Mouse (Mus musculus): Measurements from ENCODE around the gene 4931414P19Rik.

The 4931414P19Rik gene

DNA sequence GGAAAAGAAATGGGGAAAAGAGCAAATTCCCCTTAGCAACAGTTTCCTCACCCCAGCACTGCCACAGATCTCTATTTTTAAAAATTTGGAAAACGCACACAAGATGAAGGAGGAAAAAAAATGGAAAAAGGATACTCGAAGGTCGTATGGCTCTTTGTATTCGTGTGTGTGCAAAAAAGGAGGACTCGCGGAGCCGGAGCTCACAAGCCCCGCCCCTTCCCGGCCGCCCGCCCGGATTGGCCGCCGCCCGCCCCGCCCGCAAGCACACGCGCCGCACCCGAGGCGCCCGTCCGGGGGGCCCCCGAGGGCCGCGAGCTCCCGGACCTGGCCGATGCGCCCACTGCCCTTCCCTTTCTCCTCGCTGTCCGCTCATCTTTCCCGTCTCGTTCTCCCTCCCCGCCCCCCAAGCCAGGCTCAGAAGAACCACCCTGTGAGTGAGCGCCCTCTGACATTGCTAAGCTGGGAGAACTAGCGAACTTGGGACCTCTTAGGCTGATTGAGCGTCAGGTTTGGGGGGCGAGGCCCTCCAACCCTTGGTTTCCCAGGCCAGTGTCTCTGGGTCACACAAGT, at the start of gene 4931414P19Rik:
TSS of gene 4931414P19Rik (minus strand) at position 242 of the 570 bp plus-strand sequence.
- peak; percentile 91 to 95 for DNase-seq

DNA sequence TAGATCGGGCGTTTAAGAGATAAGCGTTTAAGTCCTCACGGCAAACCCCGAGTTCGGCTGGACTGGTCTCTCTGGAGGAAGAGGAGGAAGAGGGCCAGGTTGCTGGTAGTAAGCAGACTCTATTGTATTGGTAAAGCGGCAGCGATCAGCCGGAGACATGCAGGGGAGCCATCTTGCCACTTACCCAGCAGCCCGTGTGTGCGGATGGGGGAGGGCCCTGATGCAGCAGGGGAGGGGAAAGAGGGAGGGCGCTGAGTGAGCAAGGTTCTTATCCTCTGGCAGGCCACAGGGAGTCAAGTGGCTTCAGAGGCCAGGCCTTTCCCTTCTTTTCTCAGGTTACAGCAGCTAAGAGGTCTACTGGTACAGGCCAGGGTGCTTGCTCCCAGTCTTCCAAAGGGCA, 47.7 kb upstream of the 4931414P19Rik start:
- DNase-seq: peak; percentile 86 to 92

DNA sequence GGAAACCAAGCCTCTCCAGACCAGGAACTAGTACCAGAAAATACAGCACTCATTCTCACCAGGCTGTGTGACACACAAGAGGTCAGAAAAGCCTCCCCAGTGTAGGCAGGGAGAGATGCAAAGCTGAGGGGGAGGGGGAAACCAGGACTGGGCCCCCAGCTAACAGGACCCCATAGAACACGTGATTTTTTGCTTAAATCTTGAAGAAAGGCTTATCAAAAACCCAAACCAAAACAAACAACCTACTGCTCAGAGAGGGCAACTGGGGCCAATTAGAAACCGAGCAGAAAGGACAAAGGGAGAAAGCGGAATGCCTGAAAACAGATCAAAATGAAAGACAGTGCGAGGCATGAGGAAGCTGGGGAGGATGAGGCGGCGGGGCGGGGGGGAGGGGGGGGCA, 47.0 kb upstream of the 4931414P19Rik start:
- DNase-seq: no peak

DNA sequence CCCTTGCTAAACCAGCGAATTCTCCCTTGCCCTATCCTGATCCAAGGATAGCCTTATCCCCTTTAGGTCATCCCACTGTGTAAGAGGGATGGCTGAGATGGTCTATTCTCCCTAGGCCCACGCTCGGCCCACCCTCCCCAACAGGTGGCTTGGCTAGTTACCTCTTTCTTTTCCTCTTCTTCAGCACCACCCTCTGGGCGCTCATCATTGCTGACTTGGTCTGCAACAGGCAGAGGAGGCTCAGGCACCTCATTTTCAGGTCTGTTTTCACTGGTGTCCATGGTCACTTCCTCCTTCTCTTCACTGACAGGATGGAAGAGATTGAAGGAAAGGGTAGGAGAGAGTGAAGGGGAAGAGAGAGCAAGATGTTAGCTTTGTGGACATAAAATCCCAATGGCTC, 45.8 kb upstream of the 4931414P19Rik start:
- no peak for DNase-seq

DNA sequence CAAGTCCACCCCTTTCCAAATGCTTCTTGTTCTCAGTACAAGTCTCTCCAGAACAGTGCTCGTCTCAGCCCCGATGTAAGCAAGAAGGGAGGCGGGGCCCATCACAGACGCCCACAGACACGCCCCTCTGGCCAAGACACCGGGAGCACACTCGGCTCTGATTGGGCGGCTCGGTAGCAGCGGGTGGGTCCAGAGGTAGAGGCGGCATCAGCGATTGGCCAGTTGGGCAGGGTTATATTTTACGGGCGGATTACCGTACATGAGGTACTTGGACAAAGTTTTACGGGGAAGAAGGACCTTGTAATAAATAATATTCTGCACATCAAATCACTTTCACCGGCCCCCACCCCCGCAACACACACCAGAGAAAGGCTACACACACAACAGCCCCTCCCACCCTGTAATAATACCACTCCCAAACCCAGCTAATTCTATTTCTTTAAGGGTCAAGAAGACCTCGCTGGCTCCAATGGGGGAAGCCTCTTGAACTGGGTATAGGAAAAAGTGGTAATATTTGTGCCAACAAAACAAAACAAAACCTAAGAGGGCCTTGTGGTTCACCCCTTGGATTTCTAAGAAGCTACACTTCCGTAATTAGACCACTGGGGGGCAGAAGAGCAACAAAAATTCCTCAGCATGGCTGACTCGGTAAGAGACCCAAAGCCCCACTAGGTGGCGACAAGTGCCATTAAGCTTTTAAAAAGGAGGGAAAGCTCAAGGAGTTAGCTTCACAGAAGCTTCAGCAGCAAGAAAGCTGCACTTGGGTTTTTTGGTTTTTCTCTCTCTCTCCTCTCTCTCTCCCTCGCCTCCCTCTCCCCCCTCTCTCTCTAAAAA, 45.0 kb upstream of the 4931414P19Rik start:
- DNase-seq: peak; percentile 91 to 93

DNA sequence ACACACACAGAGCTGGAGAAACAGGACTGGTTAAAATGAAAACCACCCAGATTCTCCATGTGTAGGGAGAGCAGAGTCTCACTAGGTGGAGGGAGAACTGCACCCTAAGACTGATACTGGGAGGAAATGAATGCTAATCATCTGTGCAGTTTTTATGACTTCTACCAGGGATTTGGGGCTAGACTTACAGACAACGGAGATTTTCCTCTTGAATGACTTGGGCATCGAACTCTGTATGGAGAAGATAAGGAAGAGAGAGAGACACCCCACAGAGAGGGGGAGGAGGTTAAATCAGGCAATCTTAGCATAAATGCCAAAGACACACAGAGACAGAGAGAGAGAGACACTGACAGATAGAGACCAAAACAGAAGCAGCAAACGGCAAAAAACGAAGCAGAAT, 42.1 kb upstream of the 4931414P19Rik start:
- DNase-seq: no peak

DNA sequence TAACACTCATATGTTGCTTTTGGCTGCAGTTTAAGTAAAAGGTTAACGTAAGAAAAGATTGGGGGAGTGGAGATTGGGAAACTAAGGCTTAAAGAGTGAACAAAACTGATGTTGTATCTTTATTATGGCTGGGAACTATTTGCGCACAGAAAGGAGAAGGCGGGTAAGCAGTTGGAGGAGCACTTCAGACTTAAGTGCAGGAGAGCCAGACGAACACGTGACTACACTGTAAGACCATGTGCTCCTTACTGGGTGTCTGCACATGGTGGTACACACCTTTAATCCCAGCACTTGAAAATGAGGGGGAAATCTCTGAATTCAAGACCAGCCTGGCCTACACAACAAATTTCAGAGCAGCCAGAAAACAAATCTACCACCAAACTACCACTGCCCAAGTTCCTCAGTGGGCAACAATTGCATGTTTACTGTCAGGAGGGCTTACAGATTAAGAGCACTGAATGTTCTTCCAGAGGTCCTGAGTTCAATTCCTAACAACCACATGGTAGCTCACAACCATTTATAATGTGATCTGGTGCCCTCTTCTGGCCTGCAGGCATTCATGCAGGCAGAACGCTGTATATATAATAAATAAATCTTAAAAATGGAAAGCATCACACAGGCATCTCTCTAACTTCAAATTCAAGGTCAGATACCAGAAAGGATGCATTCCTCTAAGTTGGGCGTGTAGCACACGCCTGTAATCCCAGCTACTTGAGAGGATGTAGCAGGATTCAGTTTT, 41.3 kb upstream of the 4931414P19Rik start:
- DNase-seq: no peak

DNA sequence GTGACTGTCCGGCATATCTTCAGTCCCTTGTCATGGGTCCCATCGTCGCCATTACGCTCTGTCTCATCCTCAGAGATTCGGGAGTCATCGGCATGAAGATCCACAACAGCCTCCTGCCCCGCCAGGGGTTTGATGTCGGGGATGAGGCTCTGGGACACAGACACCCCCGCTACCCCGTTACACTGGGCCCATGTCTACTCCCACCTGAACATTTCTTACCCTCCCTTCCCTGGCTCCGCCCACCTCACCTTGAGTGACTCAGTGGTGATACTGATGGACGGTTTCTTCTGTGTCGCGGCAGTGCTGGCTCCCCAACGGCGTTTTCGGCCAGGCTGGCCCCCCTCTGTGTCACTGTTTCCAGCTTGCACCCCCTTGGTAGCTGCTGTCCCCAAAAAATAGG, 40.7 kb upstream of the 4931414P19Rik start:
- DNase-seq: no peak

DNA sequence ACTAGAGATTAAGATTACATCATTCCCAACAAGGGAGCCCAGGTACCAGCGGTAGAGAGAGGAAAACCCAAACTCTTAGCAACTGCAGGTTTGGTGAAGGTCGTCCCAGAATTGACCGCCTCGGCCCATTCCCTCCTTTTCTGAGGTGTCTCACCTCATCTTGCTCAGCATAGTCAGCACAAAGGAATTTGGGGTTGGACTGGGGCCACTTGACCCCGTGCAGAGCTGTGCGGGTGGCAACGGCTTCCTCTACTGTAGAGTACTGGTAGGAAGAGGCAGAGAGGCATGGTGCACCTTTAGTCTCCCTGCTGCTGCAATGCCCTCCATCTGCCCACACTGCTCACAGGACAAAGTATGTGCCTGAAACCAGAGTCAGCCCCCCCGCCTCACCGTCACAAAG, 38.5 kb upstream of the 4931414P19Rik start:
- no peak for DNase-seq

DNA sequence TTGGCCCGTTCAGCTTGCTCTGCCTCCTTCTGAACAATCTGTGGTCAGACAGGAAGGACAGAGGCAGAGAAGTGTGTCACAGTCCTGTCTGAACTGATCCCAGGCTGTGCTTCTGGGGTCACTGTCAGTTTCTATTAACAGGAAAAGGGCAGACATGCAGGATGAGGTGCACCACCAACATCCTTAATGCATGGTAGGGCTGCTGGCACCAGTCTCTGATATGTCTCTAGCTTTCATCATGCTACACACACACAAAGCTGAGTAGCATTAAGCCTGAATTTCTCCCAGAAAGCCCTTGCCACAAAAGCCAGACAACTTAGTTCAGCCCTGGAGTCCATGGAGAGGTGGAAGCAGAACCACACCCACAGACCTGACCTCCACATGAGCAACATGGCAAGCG, 37.2 kb upstream of the 4931414P19Rik start:
- DNase-seq: no peak

DNA sequence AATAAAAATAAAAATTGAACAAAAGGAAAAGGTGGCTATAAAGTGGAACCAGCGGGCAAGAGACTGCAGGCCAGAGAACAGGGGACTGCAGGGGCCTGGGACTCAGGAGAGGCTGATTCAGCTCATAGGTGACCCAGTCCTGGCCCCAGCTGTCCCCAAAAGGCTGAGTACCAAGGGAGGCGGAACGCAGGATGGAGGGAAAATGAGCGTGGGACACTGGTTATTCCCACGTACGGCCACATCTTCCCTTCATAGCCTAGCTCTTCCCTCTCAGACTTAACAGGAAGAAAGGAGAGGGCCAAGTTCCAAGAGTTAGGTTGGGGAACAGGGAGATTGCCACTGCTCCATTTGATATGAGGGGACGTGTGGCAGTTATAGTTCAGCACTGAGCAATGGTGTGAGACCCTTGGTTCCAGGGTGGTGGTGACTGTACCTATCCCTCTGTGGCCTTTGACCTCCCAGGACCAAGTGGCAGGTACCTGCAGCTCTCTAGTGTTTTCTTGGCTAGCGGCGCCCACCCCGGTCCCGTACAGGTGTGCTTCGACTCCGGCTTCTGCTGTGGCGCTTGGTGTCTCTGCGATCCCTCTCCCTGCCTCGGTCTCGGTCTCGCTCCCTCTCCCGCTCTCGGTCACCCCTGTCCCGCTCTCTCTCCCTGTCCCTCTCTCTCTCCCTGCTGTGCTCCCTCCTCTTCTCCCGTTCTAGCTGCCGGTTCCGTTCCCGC, 36.6 kb upstream of the 4931414P19Rik start:
- DNase-seq: peak in 1 of 2 experiments; percentile 20

DNA sequence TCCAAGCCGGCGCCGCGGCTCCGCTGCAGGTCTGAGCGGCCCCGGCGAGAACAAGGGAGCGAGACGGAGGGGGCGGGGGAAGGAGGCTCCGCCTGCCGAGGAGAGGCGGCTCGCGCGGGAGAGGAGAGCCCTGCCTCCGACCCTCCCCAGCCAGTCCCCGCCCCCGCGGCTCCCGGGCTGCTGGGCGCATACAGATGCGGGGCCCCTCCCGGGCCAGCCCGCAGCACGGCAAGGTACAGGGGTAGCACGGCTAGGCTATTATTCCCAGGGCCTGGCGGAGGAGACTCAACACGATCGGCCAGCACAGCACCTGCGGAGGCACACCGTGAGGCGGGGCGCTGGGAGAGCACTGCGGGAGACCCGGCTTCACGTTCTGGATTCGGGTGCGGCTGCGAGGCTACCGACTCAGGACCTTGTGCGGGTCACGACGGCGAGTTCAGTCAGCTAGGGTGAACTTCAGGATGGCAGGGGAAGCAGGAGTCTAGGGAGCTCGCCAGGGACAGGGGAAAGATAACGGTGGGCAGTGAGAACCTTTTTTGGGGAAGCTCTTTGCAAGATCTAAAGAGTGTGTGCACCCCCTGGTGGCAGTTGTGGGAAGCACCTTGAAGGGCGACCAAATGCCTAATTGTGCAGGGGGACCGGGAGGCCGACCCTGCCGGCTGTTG, 35.6 kb upstream of the 4931414P19Rik start, which contains the start of gene Cdh24:
TSS of gene Cdh24 (minus strand) at position 60 of the 665 bp plus-strand sequence.
- peak; percentile 93 to 94 for DNase-seq

DNA sequence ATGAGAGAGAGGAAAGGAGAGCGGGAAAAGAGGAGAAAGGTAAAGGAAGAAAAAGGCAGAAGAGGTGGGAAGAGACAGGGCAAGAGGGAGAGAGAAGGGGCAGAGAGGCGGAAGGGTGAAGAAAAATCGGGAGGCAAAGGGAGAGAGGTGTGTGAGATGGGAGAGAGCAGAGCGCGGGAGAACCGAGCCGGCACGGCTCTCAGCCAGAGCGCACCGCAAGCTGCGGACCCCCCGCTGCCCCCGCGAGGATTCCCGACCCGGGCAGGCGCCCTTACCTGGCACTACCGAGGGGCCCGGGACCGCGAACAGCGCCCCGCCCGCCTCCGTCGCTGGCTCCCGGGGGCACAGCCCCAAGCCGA, 35.1 kb upstream of the 4931414P19Rik start, which contains the start of gene Gm17606:
TSS of gene Gm17606 (plus strand) at position 7 of the 359 bp plus-strand sequence.
- no peak for DNase-seq

DNA sequence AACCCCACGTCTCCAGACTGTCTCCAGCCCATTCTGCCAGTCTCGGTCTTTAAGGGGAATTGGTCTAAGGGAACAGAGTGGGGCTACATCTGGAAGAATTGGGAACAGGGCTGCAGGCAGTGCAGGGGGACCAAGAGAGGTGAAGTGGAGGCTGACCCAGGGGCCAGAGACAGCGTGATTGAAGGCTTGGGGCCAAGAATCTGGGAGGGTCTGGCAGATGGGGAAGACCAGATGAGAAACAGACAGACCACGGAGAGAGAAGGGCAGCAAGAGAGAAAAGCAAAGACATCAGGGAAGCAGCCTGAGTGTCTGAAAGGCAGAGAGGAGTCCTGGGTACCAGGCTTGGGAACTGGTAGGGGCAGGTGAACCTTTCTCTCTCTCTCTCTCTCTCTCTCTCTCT, 34.3 kb upstream of the 4931414P19Rik start:
- no peak for DNase-seq

DNA sequence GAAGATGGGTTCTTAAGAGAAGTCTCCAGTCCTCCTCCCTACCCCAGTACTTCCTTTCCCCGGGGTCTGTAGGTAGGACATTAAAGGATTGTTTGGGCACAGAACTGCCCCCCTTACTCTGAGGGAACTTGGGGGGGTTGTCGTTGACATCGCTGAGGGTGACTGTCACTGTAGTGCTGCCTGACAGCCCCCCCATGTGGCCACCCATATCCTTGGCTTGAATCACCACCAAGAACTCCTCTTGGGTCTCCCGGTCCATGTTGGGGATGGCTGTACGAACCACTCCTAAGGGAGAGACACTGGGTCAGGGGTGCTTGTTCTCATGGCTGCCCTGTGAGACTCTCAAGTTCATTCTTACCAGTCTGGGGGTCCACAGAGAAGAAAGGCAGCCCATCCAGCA, 32.4 kb upstream of the 4931414P19Rik start:
- peak; percentile 36 to 45 for DNase-seq

DNA sequence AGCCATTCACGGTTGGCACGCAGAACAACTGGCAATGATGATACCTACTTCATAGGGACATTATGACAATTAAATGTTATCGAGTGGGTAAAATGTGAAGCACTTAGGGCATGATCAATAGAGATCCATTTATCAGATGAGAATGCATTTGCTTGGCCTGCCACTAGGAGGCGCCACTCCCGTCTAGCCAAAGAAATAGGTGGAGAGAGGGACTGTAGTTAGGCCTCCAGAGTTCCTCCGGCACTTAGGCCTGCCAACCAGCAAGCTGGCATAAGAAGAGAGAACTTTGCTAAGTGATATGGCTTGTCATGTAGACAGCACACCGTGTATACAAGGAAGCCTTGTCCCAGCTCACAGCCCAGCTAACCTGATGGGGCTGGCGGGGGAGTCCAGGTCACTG, 31.2 kb upstream of the 4931414P19Rik start:
- peak; percentile 71 to 72 for DNase-seq

DNA sequence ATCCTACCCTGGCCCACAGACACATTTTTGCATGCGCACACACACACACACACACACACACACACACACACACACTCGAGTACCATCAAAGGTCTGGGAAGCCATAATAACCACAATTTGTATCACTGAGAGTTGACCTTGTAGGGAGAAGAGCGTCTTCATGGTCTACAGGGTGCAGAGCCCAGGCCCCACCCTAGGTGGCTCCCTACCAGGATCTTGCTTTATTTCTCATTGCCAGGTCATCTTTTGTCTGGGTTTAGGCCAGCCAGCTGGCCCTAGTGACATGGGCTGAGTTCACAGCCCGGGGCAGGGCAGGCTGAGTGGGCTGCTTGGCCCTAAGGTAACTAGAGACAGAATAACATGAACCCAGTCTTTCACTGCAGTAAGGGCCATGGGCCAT, 28.4 kb upstream of the 4931414P19Rik start:
- DNase-seq: no peak

DNA sequence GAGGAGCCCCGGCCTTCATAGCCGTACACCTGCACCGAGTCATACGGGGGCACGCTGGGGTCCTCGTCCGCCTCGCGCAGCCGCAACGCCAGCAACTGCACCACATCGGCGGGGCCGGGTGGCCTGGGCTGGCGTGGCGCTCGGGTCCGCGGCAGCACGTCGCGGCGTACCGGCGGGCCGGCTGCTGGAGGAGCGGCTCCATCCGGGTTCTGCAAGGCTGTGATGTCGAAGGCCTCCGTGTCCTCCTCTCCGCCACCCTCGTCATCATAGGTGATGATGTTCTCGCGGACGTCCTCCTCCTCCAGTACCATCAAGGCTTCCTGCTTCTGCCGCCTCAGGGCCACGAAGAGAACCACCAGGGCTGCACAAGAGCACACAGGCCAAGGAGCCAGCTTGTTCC, 26.5 kb upstream of the 4931414P19Rik start:
- DNase-seq: no peak

DNA sequence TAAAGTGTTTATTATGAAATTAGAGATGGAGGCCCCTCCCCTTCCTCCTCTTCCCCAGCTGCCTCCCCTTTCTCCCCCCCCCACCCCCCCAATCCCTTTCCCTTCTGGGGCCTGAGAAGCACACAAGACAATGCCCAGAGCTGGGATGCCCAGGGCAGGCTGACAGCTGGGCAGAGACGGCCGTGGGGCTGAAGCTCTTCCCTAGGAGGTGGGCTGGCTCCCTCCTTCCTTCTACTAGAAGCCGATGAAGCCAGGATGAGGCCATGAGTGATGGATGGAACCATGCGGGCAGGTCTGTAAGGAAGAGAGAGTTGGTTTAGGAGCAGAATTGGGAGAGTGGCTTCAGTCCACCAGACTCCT, 25.4 kb upstream of the 4931414P19Rik start:
- no peak for DNase-seq

DNA sequence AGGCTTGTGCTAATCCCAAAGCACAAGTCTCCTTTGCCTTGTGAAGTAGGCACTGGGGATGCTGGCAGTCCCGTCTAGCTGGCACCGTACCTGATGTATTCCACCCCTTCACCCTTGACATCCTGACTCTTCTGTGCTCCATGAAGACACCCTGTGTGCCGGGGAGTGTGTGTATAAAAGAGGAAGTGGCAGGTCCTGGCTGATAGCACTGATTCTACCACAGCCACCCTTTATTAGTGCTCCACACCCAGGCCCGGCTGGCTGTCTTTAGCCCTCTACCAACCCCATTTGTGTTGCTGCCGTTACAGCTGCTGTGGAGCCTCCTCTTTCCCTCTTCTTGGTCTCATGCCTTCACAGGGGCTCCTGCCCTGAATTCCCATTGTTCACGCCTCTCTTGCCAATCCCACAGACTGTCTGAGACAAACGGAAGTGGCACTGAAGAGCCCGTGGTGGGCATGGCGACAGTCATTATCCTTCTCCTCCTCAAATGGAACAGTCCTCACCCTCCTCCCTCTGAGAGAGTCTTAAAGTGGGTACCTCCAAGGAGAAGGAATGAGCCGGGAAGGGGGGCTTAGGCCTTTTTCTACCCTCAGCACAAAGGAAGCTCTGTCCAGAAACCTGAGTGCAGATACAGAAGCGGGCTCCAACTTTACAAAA, 24.9 kb upstream of the 4931414P19Rik start:
- no peak for DNase-seq

DNA sequence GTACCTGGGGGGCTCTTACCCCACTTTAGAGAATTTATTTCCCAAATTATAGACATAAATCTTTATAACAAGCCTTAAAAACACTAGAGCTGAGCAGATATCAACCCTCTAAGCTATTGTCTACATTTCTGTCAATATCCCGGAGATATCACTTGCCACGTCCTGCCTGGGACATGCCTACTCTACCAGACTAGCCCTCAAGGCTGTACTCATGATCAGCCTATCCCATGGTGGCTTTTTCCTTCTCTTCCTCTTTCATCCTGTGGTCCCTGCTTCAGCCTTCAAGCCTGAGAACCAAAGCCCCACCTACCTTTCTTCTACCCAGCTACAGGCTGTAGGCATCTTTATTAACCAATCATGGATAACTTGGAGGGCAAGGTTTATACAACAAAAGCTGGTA, 24.0 kb upstream of the 4931414P19Rik start:
- DNase-seq: no peak

DNA sequence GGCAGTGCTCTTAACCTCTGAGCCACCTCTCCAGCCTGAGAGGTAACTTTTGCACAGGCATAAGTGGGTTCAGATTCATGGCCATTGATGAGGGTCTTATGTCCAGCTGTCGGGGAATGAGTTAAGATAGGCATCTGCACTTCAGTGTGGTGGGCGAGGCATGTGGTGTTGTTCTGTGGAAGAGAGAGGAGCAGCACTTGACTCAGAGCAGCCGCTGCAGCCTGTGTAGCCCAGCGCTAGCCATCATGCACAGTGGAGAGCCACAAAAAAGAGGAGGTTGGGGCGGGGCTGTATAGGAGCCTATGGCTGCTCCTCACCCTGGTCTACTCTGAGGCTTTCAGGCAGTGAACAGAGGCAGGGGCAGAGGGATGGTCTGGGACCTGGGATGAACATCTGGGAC, 22.3 kb upstream of the 4931414P19Rik start:
- DNase-seq: no peak

Measured in kidney, postnatal 4 days (tissue).